Mouse (Mus musculus) neural tube, embryonic 14.5 days (tissue): ENCODE measurements around the gene Tgfb1i1. TPM values are rescaled to one million over a fixed set of nuclear protein-coding genes. Genes with fewer than 3 reads are reported as not detected.

Experiments
- ATAC-seq: fragments of 200-750 bp; cut with Nextera tagmentation; 2 replicates; pipeline ENCODE4 v1.8.0; 2017; ENCODE audit warnings: low read depth, mild to moderate bottlenecking, moderate TSS enrichment, moderate library complexity
- H3K27ac ChIP-seq: fragments of 300-500 bp; sonication (generic); 2 replicates; pipeline ENCODE4 v1.5.1; 2014; ENCODE audit warnings: low read depth, mild to moderate bottlenecking, control low read depth, low read length, moderate library complexity, mixed read lengths
- H3K27me3 ChIP-seq: fragments of 300-500 bp; sonication (generic); 2 replicates; pipeline ENCODE4 v1.6.1; 2014; ENCODE audit warnings: low read length; ENCODE audit not compliant: control insufficient read depth, insufficient read depth
- H3K36me3 ChIP-seq: fragments of 300-500 bp; sonication (generic); 2 replicates; pipeline ENCODE4 v1.6.1; 2014; ENCODE audit warnings: low read length, mixed read lengths; ENCODE audit not compliant: control insufficient read depth, insufficient read depth
- H3K4me1 ChIP-seq: fragments of 300-500 bp; sonication (generic); 2 replicates; pipeline ENCODE4 v1.6.1; 2014; ENCODE audit warnings: low read length; ENCODE audit not compliant: control insufficient read depth, insufficient read depth
- H3K4me2 ChIP-seq: fragments of 300-500 bp; sonication (generic); 2 replicates; pipeline ENCODE4 v1.6.1; 2014; ENCODE audit warnings: mild to moderate bottlenecking, low read depth, low read length, control low read depth
- H3K4me3 ChIP-seq: fragments of 300-500 bp; sonication (generic); 2 replicates; pipeline ENCODE4 v1.5.1; 2014; ENCODE audit warnings: low read depth, low read length, control low read depth, mixed read lengths
- H3K9ac ChIP-seq: fragments of 300-500 bp; sonication (generic); replicated peaks from 2 replicates; pipeline ENCODE4 v1.6.1; 2014; ENCODE audit warnings: low read depth, mild to moderate bottlenecking, control low read depth, low read length, mixed read lengths
- H3K9me3 ChIP-seq: fragments of 300-500 bp; sonication (generic); 2 replicates; pipeline ENCODE4 v1.6.1; 2016; ENCODE audit warnings: low read length; ENCODE audit not compliant: control insufficient read depth
- WGBS: fragments of 180-500 bp; shearing (Covaris S2); extraction: QIAGEN DNeasy Blood & Tissue Kit; methylation state at CpG from one replicate; pipeline ENCODE4 v1.1.7; 2014; 5-methylcytosine and 5-hydroxymethylcytosine counted together
- polyA plus RNA-seq: library from polyadenylated mRNA; unstranded; fragments of >200 nt; fragmentation: Nextera tagmentation; extraction: Ambion mirVana; gene quantifications from 2 replicates; pipeline ENCODE4 v1.2.1, GENCODE M21; 2014

The Tgfb1i1 gene
- polyA plus RNA-seq, 1 experiment from 2014 or later = 15.2 TPM

DNA sequence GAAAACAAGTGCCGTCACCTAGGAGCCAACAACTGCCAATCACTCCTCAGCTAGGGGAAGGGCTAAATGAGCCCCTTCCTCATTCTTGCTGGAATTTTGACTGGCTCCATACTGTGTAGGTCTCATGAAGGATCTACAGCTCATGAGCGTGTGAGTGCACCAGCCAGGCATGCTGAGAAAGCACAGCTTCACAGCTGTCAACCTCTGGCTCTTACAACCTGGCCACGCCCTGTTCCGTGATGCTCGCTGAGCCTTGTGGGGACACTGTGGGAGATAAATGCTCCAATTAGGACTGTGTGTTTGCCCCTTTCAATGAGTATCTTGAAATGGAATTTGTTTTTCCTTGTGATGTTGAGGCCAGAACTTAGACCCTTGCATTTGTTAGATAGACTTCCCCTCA lies 3.4 kb downstream of the Tgfb1i1 start:
- Histone ChIP-seq H3K4me2 (no peak overlapping the region), H3K4me3 (no peak overlapping the region), H3K27me3 (no peaks in the 10 kb centered on the region), H3K36me3 (no peaks in the 10 kb centered on the region; the same call in 1 of the 2 replicates), H3K27ac (no peak overlapping the region), H3K4me1 (peaks cover 3% of the 10 kb centered on the region; the same call in 1 of the 2 replicates), H3K9ac (no peak overlapping the region), H3K9me3 (no peaks in the 10 kb centered on the region)
- 91% methylated on average over 5 of the region's 5 CpGs for WGBS
- ATAC-seq = no peak

DNA sequence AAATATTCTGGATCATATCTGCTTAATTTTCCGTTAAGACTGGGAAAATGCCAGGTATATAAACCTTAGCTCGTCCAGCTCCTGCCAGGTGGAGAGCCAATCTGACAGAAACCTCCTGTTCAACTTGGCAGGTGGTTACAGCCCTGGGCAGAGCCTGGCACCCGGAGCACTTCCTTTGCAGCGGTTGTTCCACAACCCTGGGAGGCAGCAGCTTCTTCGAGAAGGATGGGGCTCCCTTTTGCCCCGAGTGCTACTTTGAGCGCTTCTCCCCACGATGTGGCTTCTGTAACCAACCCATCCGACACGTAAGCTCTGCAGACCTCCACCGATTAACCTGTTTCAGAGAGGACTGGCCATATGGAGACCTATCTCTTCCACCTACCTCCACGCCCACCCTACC lies 5.3 kb downstream of the Tgfb1i1 start:
- Histone ChIP-seq H3K36me3 (no peaks in the 10 kb centered on the region), H3K4me3 (0 out of 2 replicates have a peak overlapping the region, but pooled peaks have one; percentile 31), H3K9me3 (no peaks in the 10 kb centered on the region), H3K27ac (no peak overlapping the region), H3K4me2 (peak overlapping the region; percentile 55; the same call in 1 of the 2 replicates), H3K9ac (no peak overlapping the region), H3K4me1 (peaks cover 3% of the 10 kb centered on the region; the same call in 1 of the 2 replicates), H3K27me3 (no peaks in the 10 kb centered on the region)
- 52% methylated on average over 12 of the region's 12 CpGs for WGBS
- no peak for ATAC-seq

DNA sequence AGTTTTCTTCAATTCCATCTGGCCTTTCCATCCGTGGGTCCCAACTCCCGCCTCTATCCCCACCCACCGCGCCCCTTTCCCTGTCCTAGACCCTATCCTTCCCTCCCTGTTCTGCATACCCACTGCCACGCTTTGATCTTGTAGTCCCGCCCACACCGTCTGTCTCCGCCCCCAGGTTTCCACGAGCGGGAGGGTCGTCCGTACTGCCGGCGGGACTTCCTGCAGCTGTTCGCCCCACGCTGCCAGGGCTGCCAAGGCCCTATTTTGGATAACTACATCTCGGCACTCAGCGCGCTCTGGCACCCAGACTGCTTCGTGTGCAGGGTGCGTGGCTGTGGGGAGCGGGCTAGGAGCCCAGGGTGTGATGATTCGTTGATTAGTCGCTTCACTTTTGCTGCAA lies 6.0 kb downstream of the Tgfb1i1 start:
- no peaks in the 10 kb centered on the region for H3K36me3 ChIP-seq
- 5% methylated on average over 24 of the region's 24 CpGs for WGBS
- no peaks in the 10 kb centered on the region for H3K27me3 ChIP-seq
- H3K4me3 ChIP-seq = peak overlapping the region; percentile 31
- H3K4me1 ChIP-seq = no peaks in the 10 kb centered on the region
- H3K9me3 ChIP-seq = no peaks in the 10 kb centered on the region
- peak; percentile 74 for ATAC-seq
- peak overlapping the region; percentile 55 for H3K4me2 ChIP-seq
- peak overlapping the region; percentile 12; the same call in 1 of the 2 replicates for H3K9ac ChIP-seq
- no peak overlapping the region for H3K27ac ChIP-seq

GRCm38 (mm10) chr7:128254978-128255377 lies 8.4 kb downstream of the Tgfb1i1 start:
- H3K9ac ChIP-seq = no peak overlapping the region
- H3K4me2 ChIP-seq = no peak overlapping the region
- no peak overlapping the region for H3K27ac ChIP-seq
- no peaks in the 10 kb centered on the region for H3K36me3 ChIP-seq
- no peaks in the 10 kb centered on the region for H3K9me3 ChIP-seq
- no peak overlapping the region for H3K4me3 ChIP-seq
- WGBS = 71% methylated on average over 2 of the region's 2 CpGs
- ATAC-seq = no peak
- no peaks in the 10 kb centered on the region for H3K27me3 ChIP-seq
- no peaks in the 10 kb centered on the region for H3K4me1 ChIP-seq

DNA sequence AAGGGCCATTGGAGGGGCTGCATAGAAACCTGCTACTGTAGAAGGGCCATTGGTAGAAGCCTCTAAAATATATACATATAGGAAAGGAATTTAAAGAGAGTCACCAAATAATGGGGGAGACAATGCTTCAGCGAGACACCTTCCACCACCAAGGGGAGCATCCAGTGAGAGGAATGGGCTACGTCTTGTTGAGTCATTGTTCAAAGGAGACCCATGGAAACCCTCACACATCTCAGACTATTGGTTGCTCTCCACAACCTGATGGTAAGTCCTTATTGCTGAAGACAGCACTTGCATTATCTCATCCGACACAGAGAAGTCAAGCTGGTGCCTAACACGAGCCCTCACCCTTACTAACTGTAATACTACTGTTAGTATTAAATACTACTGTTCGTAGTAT lies 9.1 kb downstream of the Tgfb1i1 start:
- H3K27me3 ChIP-seq = no peaks in the 10 kb centered on the region
- no peak for ATAC-seq
- WGBS = 95% methylated on average over 5 of the region's 5 CpGs
- H3K4me2 ChIP-seq = no peak overlapping the region
- H3K27ac ChIP-seq = no peak overlapping the region
- no peaks in the 10 kb centered on the region for H3K36me3 ChIP-seq
- no peaks in the 10 kb centered on the region for H3K4me1 ChIP-seq
- no peaks in the 10 kb centered on the region for H3K9me3 ChIP-seq
- no peak overlapping the region for H3K4me3 ChIP-seq
- no peak overlapping the region for H3K9ac ChIP-seq

DNA sequence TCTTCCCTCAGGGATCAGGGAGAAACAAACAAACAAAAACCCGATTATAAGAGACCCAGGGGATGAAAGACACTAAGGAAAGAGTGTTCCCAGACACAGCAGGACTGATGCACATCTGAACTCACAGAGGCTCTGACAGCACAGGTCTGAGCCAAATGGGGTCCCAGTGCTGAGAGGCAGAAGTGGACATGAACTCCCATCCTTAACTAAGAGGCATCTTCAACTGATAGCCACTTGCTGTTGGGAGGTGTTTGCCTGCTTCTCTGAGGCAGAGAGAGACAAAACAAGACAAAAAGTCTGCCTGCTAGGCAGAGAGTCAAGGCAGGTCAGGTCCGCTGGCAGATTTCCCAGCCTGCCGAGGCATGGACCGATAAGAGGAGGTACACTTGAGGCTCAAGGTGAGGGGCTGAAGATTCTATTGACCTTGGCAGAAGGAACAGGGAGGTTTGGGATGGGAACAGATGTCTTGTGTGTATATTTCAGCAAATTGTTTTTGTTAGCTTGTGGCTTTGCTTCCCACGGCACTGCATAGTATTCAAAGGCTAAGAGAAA lies 10.2 kb downstream of the Tgfb1i1 start:
- no peak for ATAC-seq
- H3K9me3 ChIP-seq = no peaks in the 10 kb centered on the region
- H3K9ac ChIP-seq = no peak overlapping the region
- 58% methylated on average over 5 of the region's 5 CpGs for WGBS
- H3K4me2 ChIP-seq = no peak overlapping the region
- no peak overlapping the region for H3K27ac ChIP-seq
- H3K36me3 ChIP-seq = no peaks in the 10 kb centered on the region
- H3K4me1 ChIP-seq = no peaks in the 10 kb centered on the region
- H3K4me3 ChIP-seq = no peak overlapping the region
- H3K27me3 ChIP-seq = no peaks in the 10 kb centered on the region

DNA sequence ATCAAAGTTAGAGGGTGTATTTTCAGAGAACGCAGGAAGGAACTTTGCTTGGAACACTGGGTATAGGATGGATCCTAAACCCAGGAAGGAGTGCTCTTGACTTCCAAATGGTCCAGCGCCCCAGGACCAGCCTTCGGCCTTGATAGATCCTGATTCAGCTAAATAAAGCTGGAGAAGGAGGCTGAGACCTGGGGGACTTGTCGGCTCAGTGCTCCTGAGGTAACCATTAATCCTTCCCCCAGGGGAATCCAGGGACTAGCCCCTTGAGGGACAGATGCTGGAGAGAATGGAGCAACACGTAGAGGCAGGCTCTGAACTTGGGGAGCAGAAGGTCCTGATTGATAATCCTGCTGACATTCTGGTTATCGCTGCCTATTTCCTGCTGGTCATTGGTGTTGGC lies 18.8 kb downstream of the Tgfb1i1 start, which contains the start of gene Slc5a2:
TSS of gene Slc5a2 (plus strand) at position 247 of the 400 bp plus-strand sequence.
- no peaks in the 10 kb centered on the region for H3K4me1 ChIP-seq

GRCm38 (mm10) chr7:128266056-128266455 lies 19.4 kb downstream of the Tgfb1i1 start:
- Histone ChIP-seq H3K27ac (no peak overlapping the region), H3K4me2 (no peak overlapping the region), H3K27me3 (no peaks in the 10 kb centered on the region), H3K4me1 (no peaks in the 10 kb centered on the region), H3K36me3 (0 out of 2 replicates have a peak, but pooled peaks cover 3% of the 10 kb centered on the region), H3K9ac (no peak overlapping the region), H3K4me3 (no peak overlapping the region), H3K9me3 (no peaks in the 10 kb centered on the region)
- ATAC-seq = no peak
- WGBS = 95% methylated on average over 5 of the region's 5 CpGs

More for the DNA sequence above, 18.8 kb downstream of the Tgfb1i1 start, which contains the start of gene Slc5a2:
- Histone ChIP-seq H3K27me3 (no peaks in the 10 kb centered on the region), H3K9ac (no peak within 1 kb of the TSS), H3K4me2 (no peak within 1 kb of the TSS), H3K36me3 (no peaks in the 10 kb centered on the region), H3K4me3 (no peak within 1 kb of the TSS), H3K9me3 (no peaks in the 10 kb centered on the region), H3K27ac (no peak within 1 kb of the TSS)
- 84% methylated on average over 6 of the region's 6 CpGs for WGBS
- no peak for ATAC-seq

DNA sequence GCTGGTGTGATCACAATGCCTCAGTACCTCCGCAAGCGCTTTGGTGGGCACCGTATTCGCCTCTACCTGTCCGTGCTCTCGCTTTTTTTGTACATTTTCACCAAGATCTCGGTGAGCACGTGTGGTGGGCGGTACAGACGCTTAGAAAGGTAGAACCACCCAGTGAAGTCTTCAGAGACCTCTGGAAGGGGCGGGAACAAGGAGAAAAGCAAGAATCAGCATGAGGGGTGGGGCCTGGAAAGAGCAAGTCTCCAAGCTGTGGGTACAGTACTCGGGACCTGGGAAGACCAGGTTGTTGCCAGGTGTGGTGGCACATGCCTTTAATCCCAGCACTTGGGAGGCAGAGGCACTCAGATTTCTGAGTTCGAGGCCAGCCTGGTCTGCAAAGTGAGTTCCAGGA lies 20.8 kb downstream of the Tgfb1i1 start:
- Histone ChIP-seq H3K4me1 (no peaks in the 10 kb centered on the region), H3K27ac (no peak overlapping the region), H3K4me2 (no peak overlapping the region), H3K27me3 (no peaks in the 10 kb centered on the region), H3K9me3 (no peaks in the 10 kb centered on the region), H3K4me3 (no peak overlapping the region), H3K36me3 (0 out of 2 replicates have a peak, but pooled peaks cover 3% of the 10 kb centered on the region), H3K9ac (no peak overlapping the region)
- WGBS = 65% methylated on average over 13 of the region's 13 CpGs
- ATAC-seq = no peak
